Mouse (Mus musculus) thymus, adult 2 months (tissue): Measurements from ENCODE around the gene Ces2g.

Experiments
- CTCF ChIP-seq: fragments of 200-500 bp; IDR thresholded peaks from 2 replicates; pipeline ENCODE4 v1.5.1; 2012; ENCODE audit warnings: mild to moderate bottlenecking, control low read depth, low read length, moderate library complexity, borderline replicate concordance; ENCODE audit not compliant: control insufficient read depth, poor library complexity, insufficient read depth; ENCODE audit errors: extremely low read depth
- POLR2A ChIP-seq: fragments of 200-500 bp; IDR thresholded peaks from 2 replicates; pipeline ENCODE4 v1.6.1; 2012; ENCODE audit warnings: mild to moderate bottlenecking, low read length, control low read depth, moderate library complexity; ENCODE audit not compliant: control insufficient read depth, poor library complexity, insufficient read depth; ENCODE audit errors: extremely low read depth

GRCm38 (mm10) chr8:105011136-105011535, 49.6 kb downstream of the Ces2g start:
- no peak for TF ChIP-seq CTCF
- no peak for TF ChIP-seq POLR2A
